Mouse (Mus musculus): Measurements from ENCODE around the gene Fbxl7.

- TF ChIP-seq POLR2A (IDR thresholded peaks at IDR 0.05; ENCODE audit: extremely low read depth, insufficient read depth, low read length) (no peak), CTCF (IDR thresholded peaks at IDR 0.05; ENCODE audit: low read depth, low read length) (no peak)
These were observed 91.3 kb downstream of the Fbxl7 start for GRCm38 (mm10) chr15:26804046-26804445.

Measured in liver, adult 2 months (tissue).